8 mouse cellular contexts compared by ENCODE assay signal in genomic region chr5:96997802-96998565, GRCm38 (mm10). TPM values are rescaled to one million over a fixed set of nuclear protein-coding genes. Genes with fewer than 3 reads are reported as not detected.
DNase-seq lines count a peak whose midpoint lies in the region; ATAC-seq and TF ChIP-seq lines count a peak whose summit lies in the region.

No protein-coding gene starts in this region.

- WGBS in spleen, adult 2 months = under 1% methylated on average over 73 of the region's 75 CpGs
- WGBS in forebrain, embryonic 15.5 days = under 1% methylated on average over 74 of the region's 75 CpGs
- under 1% methylated on average over 71 of the region's 75 CpGs for WGBS in limb, embryonic 12.5 days
- under 1% methylated on average over 62 of the region's 75 CpGs for WGBS in midbrain, embryonic 13.5 days

- peak; percentile 14 for ATAC-seq in forebrain, embryonic 15.5 days (replicated peaks)
- peak; percentile 24; the same call in 1 of the 2 replicates for ATAC-seq in limb, embryonic 12.5 days (ENCODE audit: insufficient number of reproducible peaks, insufficient read depth, low FRiP score, low TSS enrichment, low read depth)
- ATAC-seq in midbrain, embryonic 13.5 days = peak; percentile 41

- no peaks in the 10 kb centered on the region for H3K27me3 ChIP-seq in spleen, adult 2 months (ENCODE audit: control insufficient read depth, insufficient read depth, low read length)
- H3K27me3 ChIP-seq in forebrain, embryonic 15.5 days = no peaks in the 10 kb centered on the region
- no peaks in the 10 kb centered on the region for H3K27me3 ChIP-seq in limb, embryonic 12.5 days
- peaks cover 2% of the 10 kb centered on the region; the same call in 1 of the 2 replicates for H3K27me3 ChIP-seq in midbrain, embryonic 13.5 days

- no peaks in the 10 kb centered on the region for H3K9me3 ChIP-seq in forebrain, embryonic 15.5 days
- H3K9me3 ChIP-seq in limb, embryonic 12.5 days = no peaks in the 10 kb centered on the region
- no peaks in the 10 kb centered on the region for H3K9me3 ChIP-seq in midbrain, embryonic 13.5 days

- H3K9ac ChIP-seq in forebrain, embryonic 15.5 days (replicated peaks) = peak overlapping the region; percentile 76
- peak overlapping the region; percentile 86 for H3K9ac ChIP-seq in limb, embryonic 12.5 days (replicated peaks)
- H3K9ac ChIP-seq in midbrain, embryonic 13.5 days (replicated peaks) = peak overlapping the region; percentile 87

- peak overlapping the region; percentile 91 for H3K4me3 ChIP-seq in spleen, adult 2 months (ENCODE audit: extremely low read depth, insufficient read depth, insufficient read length)
- H3K4me3 ChIP-seq in forebrain, embryonic 15.5 days = peak overlapping the region; percentile 88
- peak overlapping the region; percentile 81 for H3K4me3 ChIP-seq in limb, embryonic 12.5 days (replicated peaks)
- peak overlapping the region; percentile 82 for H3K4me3 ChIP-seq in midbrain, embryonic 13.5 days (replicated peaks)

- peak overlapping the region; percentile 90 for H3K4me2 ChIP-seq in forebrain, embryonic 15.5 days (replicated peaks)
- peak overlapping the region; percentile 85 for H3K4me2 ChIP-seq in limb, embryonic 12.5 days
- H3K4me2 ChIP-seq in midbrain, embryonic 13.5 days (replicated peaks) = peak overlapping the region; percentile 90

- peak in 1 of 2 experiments; percentile 55 for DNase-seq in spleen, adult 2 months (ENCODE audit: low read depth in 1 of 2, low spot score in 2 of 2)
- no peak for DNase-seq in spleen, adult 12 weeks (ENCODE audit: low spot score)
- DNase-seq in cerebellum, adult 11-12 months = peak; percentile 61
- peak; percentile 61 for DNase-seq in heart, postnatal 4 days
- DNase-seq in testis, postnatal 14 days (ENCODE audit: low spot score) = peak; percentile 69

- peaks cover 22% of the 10 kb centered on the region for H3K4me1 ChIP-seq in spleen, adult 2 months (ENCODE audit: control insufficient read depth, insufficient read depth, insufficient read length)
- peaks cover 25% of the 10 kb centered on the region for H3K4me1 ChIP-seq in forebrain, embryonic 15.5 days
- peaks cover 12% of the 10 kb centered on the region for H3K4me1 ChIP-seq in limb, embryonic 12.5 days (replicated peaks)
- H3K4me1 ChIP-seq in midbrain, embryonic 13.5 days (replicated peaks) = peaks cover 28% of the 10 kb centered on the region

- H3K27ac ChIP-seq in spleen, adult 2 months (ENCODE audit: insufficient read depth, low read length) = peak overlapping the region; percentile 95
- H3K27ac ChIP-seq in forebrain, embryonic 15.5 days (replicated peaks) = peak overlapping the region; percentile 85
- H3K27ac ChIP-seq in limb, embryonic 12.5 days = peak overlapping the region; percentile 90
- H3K27ac ChIP-seq in midbrain, embryonic 13.5 days = peak overlapping the region; percentile 86

- TF ChIP-seq CTCF in spleen, adult 2 months (IDR thresholded peaks at IDR 0.05; ENCODE audit: extremely low read depth, insufficient read depth, insufficient read length, insufficient replicate concordance) = no peak

- TF ChIP-seq POLR2A in spleen, adult 2 months (IDR thresholded peaks at IDR 0.05; ENCODE audit: low read depth, low read length) = no peak

- no peaks in the 10 kb centered on the region for H3K36me3 ChIP-seq in spleen, adult 2 months (ENCODE audit: control insufficient read depth, insufficient read depth, low read length)
- H3K36me3 ChIP-seq in forebrain, embryonic 15.5 days = no peaks in the 10 kb centered on the region
- H3K36me3 ChIP-seq in limb, embryonic 12.5 days = no peaks in the 10 kb centered on the region
- no peaks in the 10 kb centered on the region for H3K36me3 ChIP-seq in midbrain, embryonic 13.5 days

RNA-seq across cellular contexts. Expression of gene Bmp2k, which starts 0.5 kb away (rescaled TPM):
- 32.6 and 33.3 TPM in 2 replicates for polyA plus RNA-seq in spleen, adult 2 months (2012; rRNA removed)
- polyA plus RNA-seq in forebrain, embryonic 15.5 days (2015; fragmentation: Nextera tagmentation; extraction: Ambion mirVana) = 8.4 TPM in 2 replicates
- total RNA-seq in heart, postnatal 4 days (2021) = 10 to 100 TPM; 18.9 TPM
- polyA plus RNA-seq in limb, embryonic 12.5 days (2016; fragmentation: Nextera tagmentation; extraction: Ambion mirVana) = 8.5 TPM in 2 replicates
- 8.3 and 9.3 TPM in 2 replicates for polyA plus RNA-seq in midbrain, embryonic 13.5 days (2015; fragmentation: Nextera tagmentation; extraction: Ambion mirVana)
